In the genomic region with DNA sequence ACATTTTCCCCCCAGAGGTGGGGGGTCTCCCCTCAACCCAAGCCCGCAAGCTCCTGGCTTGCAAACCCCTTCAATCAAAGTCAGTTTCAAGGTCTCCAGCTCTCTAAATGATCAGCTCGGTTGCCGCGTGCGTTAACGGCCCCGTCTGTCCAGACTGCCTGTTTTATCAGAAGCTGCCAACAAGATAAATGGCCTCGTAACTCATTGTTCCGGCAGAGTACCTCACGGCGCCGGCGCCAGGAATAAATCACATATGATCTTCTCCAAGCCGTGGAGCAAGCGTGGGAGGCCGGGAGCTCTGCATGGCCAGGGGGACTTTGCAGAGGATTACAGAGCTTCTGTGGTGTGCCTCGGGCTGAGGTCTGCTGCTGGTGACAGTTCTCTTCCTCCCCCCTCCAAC, we compare ENCODE assay signal across 8 mouse cellular contexts.
DNase-seq lines count a peak whose midpoint lies in the region; ATAC-seq and TF ChIP-seq lines count a peak whose summit lies in the region.

No protein-coding gene starts in this region.

- no peak overlapping the region; the same call in 1 of the 2 replicates for H3K9ac ChIP-seq in forebrain, embryonic 14.5 days (ENCODE audit: low read length)
- H3K9ac ChIP-seq in limb, embryonic 11.5 days (ENCODE audit: low read length) = no peak overlapping the region

- intact Hi-C loops in heart, postnatal 36 days (cut with DNase I) = loop anchor here (5.0 kb wide), 4 partner anchors 72 to 468 kb away; partner anchors contain the start of gene Ncor2

- no peak overlapping the region for H3K4me2 ChIP-seq in forebrain, embryonic 14.5 days (ENCODE audit: low read length)
- no peak overlapping the region for H3K4me2 ChIP-seq in limb, embryonic 11.5 days (ENCODE audit: low read depth, severe bottlenecking)

- CTCF ChIA-PET in Patski (lab: Charles Lee) = interaction anchor here (0.7 to 1.4 kb wide), 9 partner anchors 11 to 350 kb away, joined by 3 to 5 read pairs (median 3); no protein-coding TSS in a partner anchor

- TF ChIP-seq CTCF in Patski (IDR thresholded peaks at IDR 0.05) = no peak

- in situ Hi-C loops in Patski (cut with MboI; ENCODE audit: low pct_unique_long_range_greater_than_20kb) = no loop called here

- H3K27me3 ChIP-seq in heart, embryonic 10.5 days (ENCODE audit: insufficient read depth, poor library complexity, severe bottlenecking) = 0 out of 2 replicates have a peak, but pooled peaks cover 14% of the 10 kb centered on the region
- H3K27me3 ChIP-seq in Patski = no peaks in the 10 kb centered on the region
- no peaks in the 10 kb centered on the region for H3K27me3 ChIP-seq in forebrain, embryonic 14.5 days (replicated peaks; ENCODE audit: control insufficient read depth, insufficient read depth, low read length)
- H3K27me3 ChIP-seq in limb, embryonic 11.5 days (ENCODE audit: control insufficient read depth, insufficient read depth, low read length) = no peaks in the 10 kb centered on the region

- POLR2A ChIA-PET in Patski (lab: Charles Lee) = no interaction called here

- peaks cover 53% of the 10 kb centered on the region for H3K4me1 ChIP-seq in heart, embryonic 10.5 days
- peaks cover 15% of the 10 kb centered on the region for H3K4me1 ChIP-seq in forebrain, embryonic 14.5 days (ENCODE audit: control insufficient read depth, insufficient read depth, low read length)
- H3K4me1 ChIP-seq in limb, embryonic 11.5 days (ENCODE audit: control insufficient read depth, insufficient read depth, low read length) = peaks cover 8% of the 10 kb centered on the region

- no peaks in the 10 kb centered on the region for H3K36me3 ChIP-seq in heart, embryonic 10.5 days
- H3K36me3 ChIP-seq in forebrain, embryonic 14.5 days (ENCODE audit: control insufficient read depth, insufficient read depth, low read length) = no peaks in the 10 kb centered on the region
- no peaks in the 10 kb centered on the region; the same call in 1 of the 2 replicates for H3K36me3 ChIP-seq in limb, embryonic 11.5 days (ENCODE audit: control insufficient read depth, insufficient read depth, low read length)

- peak; percentile 2 for ATAC-seq in Patski
- ATAC-seq in forebrain, embryonic 14.5 days = no peak
- no peak for ATAC-seq in limb, embryonic 11.5 days (ENCODE audit: insufficient number of reproducible peaks, low FRiP score, low TSS enrichment, low read depth)

- 0 out of 2 replicates have a peak overlapping the region, but pooled peaks have one; percentile 5 for H3K4me3 ChIP-seq in heart, embryonic 10.5 days
- no peak overlapping the region for H3K4me3 ChIP-seq in forebrain, embryonic 14.5 days (ENCODE audit: low read depth, low read length)
- no peak overlapping the region for H3K4me3 ChIP-seq in limb, embryonic 11.5 days (ENCODE audit: low read depth, low read length)

- no peaks in the 10 kb centered on the region for H3K9me3 ChIP-seq in heart, embryonic 10.5 days
- H3K9me3 ChIP-seq in forebrain, embryonic 14.5 days (replicated peaks; ENCODE audit: control insufficient read depth, low read length) = no peaks in the 10 kb centered on the region
- H3K9me3 ChIP-seq in limb, embryonic 11.5 days (ENCODE audit: control insufficient read depth, low read length) = no peaks in the 10 kb centered on the region

- DNase-seq in heart, embryonic 10.5 days (ENCODE audit: low spot score) = no peak
- DNase-seq in heart, postnatal 36 days = no peak
- DNase-seq in Patski (ENCODE audit: low read depth, low spot score) = no peak
- peak; percentile 58 for DNase-seq in forebrain, embryonic 14.5 days (ENCODE audit: low spot score)
- peak; percentile 69 for DNase-seq in limb, embryonic 11.5 days (ENCODE audit: low spot score)
- DNase-seq in spleen, adult 18-20 months = no peak
- no peak for DNase-seq in layer of hippocampus, adult 9-10 months (ENCODE audit: low spot score)
- no peak for DNase-seq in layer of hippocampus, postnatal 14 days (ENCODE audit: low spot score in 2 of 2)

- H3K27ac ChIP-seq in heart, embryonic 10.5 days = peak overlapping the region; percentile 73
- H3K27ac ChIP-seq in forebrain, embryonic 14.5 days (ENCODE audit: low read depth, low read length) = peak overlapping the region; percentile 30; the same call in 1 of the 2 replicates
- H3K27ac ChIP-seq in limb, embryonic 11.5 days (replicated peaks; ENCODE audit: low read depth, low read length) = no peak overlapping the region

- WGBS in heart, embryonic 10.5 days = 17% methylated on average over 17 of the region's 17 CpGs
- WGBS in forebrain, embryonic 14.5 days = 45% methylated on average over 17 of the region's 17 CpGs
- 9% methylated on average over 17 of the region's 17 CpGs for WGBS in limb, embryonic 11.5 days

Comparison
In these comparisons a context has a peak if more than half of its experiments do, and no peak if none do; other contexts are left out.
1. DNase-seq: peak in forebrain, embryonic 14.5 days (single experiment) and limb, embryonic 11.5 days (single experiment); none in heart, embryonic 10.5 days (single experiment), heart, postnatal 36 days (0 of 2), Patski (single experiment), spleen, adult 18-20 months (0 of 2), layer of hippocampus, adult 9-10 months (single experiment) and layer of hippocampus, postnatal 14 days (0 of 2).